Mouse (Mus musculus) forebrain, embryonic 16.5 days (tissue): Measurements from ENCODE around the gene Ppp3ca. TPM values are rescaled to one million over a fixed set of nuclear protein-coding genes. Genes with fewer than 3 reads are reported as not detected.

Experiments used
- ATAC-seq: fragments of 200-750 bp; cut with Nextera tagmentation; 2 replicates; pipeline ENCODE4 v1.8.0; 2017; ENCODE audit warnings: mild to moderate bottlenecking, moderate library complexity
- H3K27ac ChIP-seq: fragments of 300-500 bp; sonication (generic); 2 replicates; pipeline ENCODE4 v1.5.1; 2014; ENCODE audit warnings: low read length, control low read depth
- H3K27me3 ChIP-seq: fragments of 300-500 bp; sonication (generic); replicated peaks from 2 replicates; pipeline ENCODE4 v1.6.1; 2014; ENCODE audit warnings: low read length; ENCODE audit not compliant: control insufficient read depth, insufficient read depth
- H3K36me3 ChIP-seq: fragments of 300-500 bp; sonication (generic); 2 replicates; pipeline ENCODE4 v1.6.1; 2014; ENCODE audit not compliant: control insufficient read depth, insufficient read depth
- H3K4me1 ChIP-seq: fragments of 300-500 bp; sonication (generic); replicated peaks from 2 replicates; pipeline ENCODE4 v1.6.1; 2014; ENCODE audit warnings: low read length; ENCODE audit not compliant: control insufficient read depth, insufficient read depth
- H3K4me2 ChIP-seq: fragments of 300-500 bp; sonication (generic); 2 replicates; pipeline ENCODE4 v1.6.1; 2014; ENCODE audit warnings: mild to moderate bottlenecking, low read length, control low read depth
- H3K4me3 ChIP-seq: fragments of 300-500 bp; sonication (generic); replicated peaks from 2 replicates; pipeline ENCODE4 v1.5.1; 2014; ENCODE audit warnings: mild to moderate bottlenecking, low read length, control low read depth
- H3K9ac ChIP-seq: fragments of 300-500 bp; sonication (generic); replicated peaks from 2 replicates; pipeline ENCODE4 v1.6.1; 2014; ENCODE audit warnings: low read depth, low read length, control low read depth
- H3K9me3 ChIP-seq: fragments of 300-500 bp; sonication (generic); 2 replicates; pipeline ENCODE4 v1.6.1; 2016; ENCODE audit warnings: low read length; ENCODE audit not compliant: control insufficient read depth
- WGBS: fragments of 180-500 bp; shearing (Covaris S2); extraction: QIAGEN DNeasy Blood & Tissue Kit; methylation state at CpG from one replicate; pipeline ENCODE4 v1.1.7; 2014; 5-methylcytosine and 5-hydroxymethylcytosine counted together
- polyA plus RNA-seq: library from polyadenylated mRNA; unstranded; fragments of >200 nt; fragmentation: Nextera tagmentation; extraction: Ambion mirVana; gene quantifications from 2 replicates; pipeline ENCODE4 v1.2.1, GENCODE M21; 2015

Gene Ppp3ca
- polyA plus RNA-seq, 1 experiment from 2014 or later = 144 TPM

- H3K27ac ChIP-seq = no peak overlapping the region
- 86% methylated on average over 2 of the region's 2 CpGs for WGBS
- H3K9ac ChIP-seq = no peak overlapping the region
- no peak for ATAC-seq
- no peaks in the 10 kb centered on the region for H3K36me3 ChIP-seq
- H3K9me3 ChIP-seq = no peaks in the 10 kb centered on the region
- H3K4me3 ChIP-seq = no peak overlapping the region
- H3K4me2 ChIP-seq = no peak overlapping the region
- no peaks in the 10 kb centered on the region for H3K27me3 ChIP-seq
- H3K4me1 ChIP-seq = no peaks in the 10 kb centered on the region
These were observed 152.1 kb downstream of the Ppp3ca start for GRCm38 (mm10) chr3:136821993-136822392.

DNA sequence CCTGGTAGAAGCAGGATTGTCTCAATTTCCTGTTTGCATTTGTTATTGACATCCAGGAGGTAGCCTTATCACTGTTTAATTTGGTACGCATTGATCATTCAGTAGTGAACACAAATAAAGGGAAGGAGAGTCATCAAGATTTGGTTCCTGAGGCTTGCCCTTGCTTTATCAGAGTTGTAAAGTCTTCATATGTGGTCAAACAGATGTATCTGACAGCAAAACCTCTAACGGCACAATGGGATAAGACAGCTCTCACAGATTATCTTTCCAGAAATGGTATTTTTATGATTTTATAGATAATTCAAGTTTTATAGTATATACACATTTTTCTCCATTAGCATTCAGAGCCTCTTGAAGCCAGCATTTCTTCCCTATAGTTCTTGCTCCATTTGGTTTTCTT lies 152.5 kb downstream of the Ppp3ca start:
- Histone ChIP-seq H3K9ac (no peak overlapping the region), H3K27me3 (no peaks in the 10 kb centered on the region), H3K4me1 (no peaks in the 10 kb centered on the region), H3K9me3 (no peaks in the 10 kb centered on the region), H3K36me3 (no peaks in the 10 kb centered on the region), H3K4me2 (no peak overlapping the region), H3K4me3 (no peak overlapping the region), H3K27ac (no peak overlapping the region)
- ATAC-seq = no peak
- 100% methylated on average over 2 of the region's 2 CpGs for WGBS

GRCm38 (mm10) chr3:136828451-136828850 lies 158.5 kb downstream of the Ppp3ca start:
- Histone ChIP-seq H3K27me3 (no peaks in the 10 kb centered on the region), H3K4me1 (peaks cover 25% of the 10 kb centered on the region), H3K9me3 (no peaks in the 10 kb centered on the region), H3K9ac (no peak overlapping the region), H3K27ac (peak overlapping the region; percentile 80), H3K36me3 (no peaks in the 10 kb centered on the region), H3K4me3 (no peak overlapping the region), H3K4me2 (no peak overlapping the region)
- peak; percentile 66 for ATAC-seq
- WGBS = 44% methylated on average over 2 of the region's 2 CpGs

DNA sequence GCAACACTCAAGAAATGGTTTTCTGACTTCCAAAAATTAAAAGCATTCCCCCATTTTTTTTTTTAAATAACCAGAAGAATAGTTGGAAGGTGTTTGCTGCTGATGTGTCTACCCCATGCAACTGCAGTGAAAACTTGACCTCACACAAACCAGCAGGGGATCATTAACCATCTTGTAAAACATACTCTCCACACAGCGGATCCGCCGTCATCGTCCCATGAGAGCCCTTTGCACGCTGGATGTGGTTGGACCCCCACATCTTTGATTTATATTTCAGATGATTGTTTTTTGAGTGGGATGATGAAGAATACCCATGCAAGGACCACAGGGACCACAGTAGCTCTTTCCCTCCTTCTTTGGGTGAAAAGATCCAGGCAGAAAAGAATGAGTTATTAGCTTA lies 159.2 kb downstream of the Ppp3ca start:
- ATAC-seq = no peak
- Histone ChIP-seq H3K36me3 (no peaks in the 10 kb centered on the region), H3K4me1 (peaks cover 32% of the 10 kb centered on the region), H3K27me3 (no peaks in the 10 kb centered on the region), H3K4me3 (no peak overlapping the region), H3K4me2 (no peak overlapping the region), H3K9ac (no peak overlapping the region), H3K9me3 (no peaks in the 10 kb centered on the region), H3K27ac (peak overlapping the region; percentile 53)
- WGBS = 87% methylated on average over 5 of the region's 5 CpGs

DNA sequence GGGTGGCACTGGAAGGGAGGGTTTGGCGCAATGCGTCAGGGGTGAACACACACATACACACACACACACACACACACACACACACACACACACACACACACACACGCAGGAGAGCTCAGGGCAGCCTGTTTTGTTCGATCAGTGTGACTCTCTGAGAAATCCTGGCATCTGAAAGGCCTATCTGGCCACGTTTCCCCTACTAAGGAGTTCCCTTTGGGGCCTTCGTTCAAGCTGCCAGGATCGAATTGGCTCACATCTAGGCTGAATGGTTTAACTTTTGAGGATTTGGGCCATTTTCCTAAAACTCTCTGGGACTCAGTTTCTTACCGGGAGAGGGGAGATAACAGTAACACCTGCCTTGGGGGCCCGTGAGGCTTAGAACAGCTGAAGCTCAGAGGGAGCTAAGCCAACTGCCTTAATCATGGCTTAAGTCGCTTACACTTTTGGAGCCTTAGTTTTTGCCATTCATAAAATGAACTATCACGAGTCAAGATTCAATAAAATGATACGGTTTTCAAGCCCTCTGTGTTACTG lies 160.8 kb downstream of the Ppp3ca start:
- Histone ChIP-seq H3K36me3 (no peaks in the 10 kb centered on the region), H3K27ac (peak overlapping the region; percentile 28; the same call in 1 of the 2 replicates), H3K27me3 (no peaks in the 10 kb centered on the region), H3K4me2 (no peak overlapping the region), H3K4me1 (peaks cover 38% of the 10 kb centered on the region), H3K9ac (no peak overlapping the region), H3K9me3 (no peaks in the 10 kb centered on the region), H3K4me3 (no peak overlapping the region)
- no peak for ATAC-seq
- WGBS = 65% methylated on average over 12 of the region's 12 CpGs

GRCm38 (mm10) chr3:136833003-136833745 lies 163.2 kb downstream of the Ppp3ca start:
- H3K27me3 ChIP-seq = no peaks in the 10 kb centered on the region
- 0 out of 2 replicates have a peak overlapping the region, but pooled peaks have one; percentile 37 for H3K27ac ChIP-seq
- peaks cover 48% of the 10 kb centered on the region for H3K4me1 ChIP-seq
- peak overlapping the region; percentile 31 for H3K4me2 ChIP-seq
- WGBS = 23% methylated on average over 11 of the region's 11 CpGs
- H3K4me3 ChIP-seq = no peak overlapping the region
- H3K36me3 ChIP-seq = no peaks in the 10 kb centered on the region
- H3K9me3 ChIP-seq = no peaks in the 10 kb centered on the region
- no peak for ATAC-seq
- no peak overlapping the region; the same call in 1 of the 2 replicates for H3K9ac ChIP-seq

GRCm38 (mm10) chr3:136833893-136834292 lies 164.0 kb downstream of the Ppp3ca start:
- ATAC-seq = peak; percentile 46; the same call in 1 of the 2 replicates
- peak overlapping the region; percentile 31 for H3K4me2 ChIP-seq
- peak overlapping the region; percentile 37 for H3K27ac ChIP-seq

GRCm38 (mm10) chr3:136835851-136836250 lies 165.9 kb downstream of the Ppp3ca start:
- Histone ChIP-seq H3K27ac (no peak overlapping the region), H3K9ac (no peak overlapping the region), H3K4me2 (no peak overlapping the region), H3K36me3 (no peaks in the 10 kb centered on the region), H3K9me3 (no peaks in the 10 kb centered on the region), H3K4me3 (no peak overlapping the region), H3K4me1 (peaks cover 39% of the 10 kb centered on the region), H3K27me3 (no peaks in the 10 kb centered on the region)
- 5% methylated on average over 9 of the region's 9 CpGs for WGBS
- peak; percentile 26; the same call in 1 of the 2 replicates for ATAC-seq

More at GRCm38 (mm10) chr3:136833893-136834292, 164.0 kb downstream of the Ppp3ca start:
- WGBS = 10% methylated on average over 5 of the region's 5 CpGs
- Histone ChIP-seq H3K9ac (peak overlapping the region; percentile 9; the same call in 1 of the 2 replicates), H3K4me3 (no peak overlapping the region), H3K9me3 (no peaks in the 10 kb centered on the region), H3K4me1 (peaks cover 46% of the 10 kb centered on the region), H3K36me3 (no peaks in the 10 kb centered on the region), H3K27me3 (no peaks in the 10 kb centered on the region)

- Histone ChIP-seq H3K9ac (no peak overlapping the region), H3K4me3 (no peak overlapping the region), H3K36me3 (no peaks in the 10 kb centered on the region), H3K9me3 (no peaks in the 10 kb centered on the region), H3K4me2 (no peak overlapping the region), H3K27me3 (no peaks in the 10 kb centered on the region), H3K4me1 (peaks cover 34% of the 10 kb centered on the region), H3K27ac (no peak overlapping the region)
- no peak for ATAC-seq
- WGBS = 20% methylated on average over 17 of the region's 17 CpGs
These were observed 166.6 kb downstream of the Ppp3ca start for GRCm38 (mm10) chr3:136836319-136837193.
